Mouse (Mus musculus) cerebral cortex, adult 2 months (tissue): ENCODE measurements around the gene Cyfip1.

Experiments
- WGBS: fragments of 180-500 bp; shearing (Covaris S2); methylation state at CpG from one replicate; pipeline ENCODE4 v1.1.7; 2018; 5-methylcytosine and 5-hydroxymethylcytosine counted together

Gene Cyfip1

GRCm38 (mm10) chr7:55841445-55841844 is at the start of gene Cyfip1:
Gene Cyfip1, plus strand, starts transcription at chr7:55841745.
- WGBS, result 49% methylated on average over 7 of the region's 7 CpGs

GRCm38 (mm10) chr7:55792280-55792679 is 49.3 kb upstream of the Cyfip1 start:
- 35% methylated on average over 3 of the region's 3 CpGs for WGBS

GRCm38 (mm10) chr7:55793236-55793951 is 48.2 kb upstream of the Cyfip1 start:
- WGBS, result 32% methylated on average over 13 of the region's 13 CpGs

- WGBS, result under 1% methylated on average over 51 of the region's 51 CpGs
These were observed 47.5 kb upstream of the Cyfip1 start, which contains the start of gene Tubgcp5 for GRCm38 (mm10) chr7:55793952-55794603. Gene Tubgcp5, plus strand, starts transcription at chr7:55794154.

- WGBS, result 84% methylated on average over 3 of the region's 3 CpGs
These were observed 41.6 kb upstream of the Cyfip1 start for GRCm38 (mm10) chr7:55799981-55800380.

- 98% methylated on average over 2 of the region's 2 CpGs for WGBS
These were observed 31.6 kb upstream of the Cyfip1 start for GRCm38 (mm10) chr7:55809967-55810366.

- 74% methylated on average over 5 of the region's 5 CpGs for WGBS
These were observed 17.1 kb upstream of the Cyfip1 start for GRCm38 (mm10) chr7:55824468-55824867.

- 79% methylated on average over 9 of the region's 9 CpGs for WGBS
These were observed 14.0 kb upstream of the Cyfip1 start for GRCm38 (mm10) chr7:55827551-55827950.

GRCm38 (mm10) chr7:55836877-55837276 is 4.7 kb upstream of the Cyfip1 start:
- 90% methylated on average over 4 of the region's 4 CpGs for WGBS

- WGBS, result under 1% methylated on average over 47 of the region's 47 CpGs
These were observed 495 bp downstream of the Cyfip1 start for GRCm38 (mm10) chr7:55841977-55842503.

GRCm38 (mm10) chr7:55842504-55843152 is 1.1 kb downstream of the Cyfip1 start:
- 1% methylated on average over 40 of the region's 40 CpGs for whole genome bisulfite sequencing

- 46% methylated on average over 9 of the region's 9 CpGs for WGBS
These were observed 5.2 kb downstream of the Cyfip1 start for GRCm38 (mm10) chr7:55846606-55847312.

GRCm38 (mm10) chr7:55849948-55850571 is 8.5 kb downstream of the Cyfip1 start:
- WGBS, result 19% methylated on average over 14 of the region's 14 CpGs

GRCm38 (mm10) chr7:55852787-55853186 is 11.2 kb downstream of the Cyfip1 start:
- 48% methylated on average over 3 of the region's 3 CpGs for WGBS

- 86% methylated on average over 3 of the region's 3 CpGs for WGBS
These were observed 14.1 kb downstream of the Cyfip1 start for GRCm38 (mm10) chr7:55855597-55855996.

- WGBS, result 92% methylated on average over 4 of the region's 4 CpGs
These were observed 15.2 kb downstream of the Cyfip1 start for GRCm38 (mm10) chr7:55856741-55857140.

- 27% methylated on average over 2 of the region's 2 CpGs for WGBS
These were observed 16.2 kb downstream of the Cyfip1 start for GRCm38 (mm10) chr7:55857729-55858128.

- WGBS, result 75% methylated on average over 3 of the region's 3 CpGs
These were observed 17.4 kb downstream of the Cyfip1 start for GRCm38 (mm10) chr7:55858836-55859517.

- 49% methylated on average over 2 of the region's 2 CpGs for WGBS
These were observed 17.9 kb downstream of the Cyfip1 start for GRCm38 (mm10) chr7:55859518-55859872.

GRCm38 (mm10) chr7:55859956-55860355 is 18.4 kb downstream of the Cyfip1 start:
- WGBS, result 35% methylated on average over 6 of the region's 6 CpGs

GRCm38 (mm10) chr7:55861175-55861574 is 19.6 kb downstream of the Cyfip1 start:
- WGBS, result 62% methylated on average over 4 of the region's 4 CpGs
